ENCODE assay signal across 8 mouse cellular contexts in the genomic region with DNA sequence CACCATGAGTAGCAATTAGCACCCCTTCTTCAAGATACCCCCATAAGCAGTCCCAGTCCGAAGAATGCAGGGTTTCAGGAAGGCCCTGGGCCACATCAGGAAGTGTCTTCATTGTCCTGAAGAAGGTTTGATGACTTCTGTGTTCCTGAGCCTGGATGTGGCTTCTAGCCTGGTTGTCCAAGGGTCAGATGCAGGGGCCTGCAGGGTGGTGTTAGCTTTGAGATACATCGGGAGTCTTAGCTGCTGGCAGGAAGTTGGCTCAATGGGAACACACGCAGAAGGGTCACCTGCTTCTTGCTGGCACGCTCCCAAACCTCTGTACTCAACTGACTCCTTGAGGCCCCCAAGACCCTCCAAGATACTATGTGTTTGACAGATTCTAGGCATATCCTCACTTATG. TPM values are rescaled to one million over a fixed set of nuclear protein-coding genes. Genes with fewer than 3 reads are reported as not detected.
DNase-seq lines count a peak whose midpoint lies in the region; ATAC-seq lines count a peak whose summit lies in the region.

No protein-coding gene starts in this region.

- H3K9ac ChIP-seq in kidney, embryonic 16.5 days (replicated peaks; ENCODE audit: low read length), result peak overlapping the region; percentile 45
- peak overlapping the region; percentile 37; the same call in 1 of the 2 replicates for H3K9ac ChIP-seq in embryonic facial prominence, embryonic 12.5 days
- no peak overlapping the region for H3K9ac ChIP-seq in hindbrain, embryonic 15.5 days
- H3K9ac ChIP-seq in midbrain, embryonic 16.5 days (ENCODE audit: low read depth, low read length), result no peak overlapping the region

- no peaks in the 10 kb centered on the region for H3K36me3 ChIP-seq in kidney, embryonic 16.5 days (ENCODE audit: insufficient read depth, low read length)
- H3K36me3 ChIP-seq in embryonic facial prominence, embryonic 12.5 days, result no peaks in the 10 kb centered on the region
- no peaks in the 10 kb centered on the region for H3K36me3 ChIP-seq in hindbrain, embryonic 15.5 days
- no peaks in the 10 kb centered on the region for H3K36me3 ChIP-seq in midbrain, embryonic 16.5 days (ENCODE audit: control insufficient read depth, insufficient read depth, low read length)

- H3K9me3 ChIP-seq in kidney, embryonic 16.5 days (ENCODE audit: low read length), result no peaks in the 10 kb centered on the region; the same call in 1 of the 2 replicates
- H3K9me3 ChIP-seq in embryonic facial prominence, embryonic 12.5 days, result no peaks in the 10 kb centered on the region
- H3K9me3 ChIP-seq in hindbrain, embryonic 15.5 days, result no peaks in the 10 kb centered on the region
- H3K9me3 ChIP-seq in midbrain, embryonic 16.5 days (replicated peaks; ENCODE audit: control insufficient read depth, low read length, poor library complexity, severe bottlenecking), result no peaks in the 10 kb centered on the region

- peaks cover 42% of the 10 kb centered on the region for H3K4me1 ChIP-seq in kidney, embryonic 16.5 days (ENCODE audit: insufficient read depth, low read length)
- peaks cover 50% of the 10 kb centered on the region for H3K4me1 ChIP-seq in embryonic facial prominence, embryonic 12.5 days
- peaks cover 21% of the 10 kb centered on the region for H3K4me1 ChIP-seq in hindbrain, embryonic 15.5 days (replicated peaks)
- H3K4me1 ChIP-seq in midbrain, embryonic 16.5 days (ENCODE audit: control insufficient read depth, insufficient read depth, low read length), result peaks cover 13% of the 10 kb centered on the region

- no peaks in the 10 kb centered on the region for H3K27me3 ChIP-seq in kidney, embryonic 16.5 days (ENCODE audit: insufficient read depth, low read length)
- no peaks in the 10 kb centered on the region for H3K27me3 ChIP-seq in embryonic facial prominence, embryonic 12.5 days
- no peaks in the 10 kb centered on the region for H3K27me3 ChIP-seq in hindbrain, embryonic 15.5 days
- no peaks in the 10 kb centered on the region for H3K27me3 ChIP-seq in midbrain, embryonic 16.5 days (ENCODE audit: control insufficient read depth, insufficient read depth, low read depth, low read length)

- ATAC-seq in kidney, embryonic 16.5 days (ENCODE audit: low FRiP score, low TSS enrichment), result no peak
- no peak for ATAC-seq in embryonic facial prominence, embryonic 12.5 days (ENCODE audit: insufficient number of reproducible peaks, insufficient read depth, low FRiP score, low TSS enrichment)
- ATAC-seq in hindbrain, embryonic 15.5 days (ENCODE audit: low FRiP score, low read depth), result no peak
- ATAC-seq in midbrain, embryonic 16.5 days, result no peak

- no peak overlapping the region for H3K4me2 ChIP-seq in kidney, embryonic 16.5 days (replicated peaks; ENCODE audit: low read depth, low read length)
- H3K4me2 ChIP-seq in embryonic facial prominence, embryonic 12.5 days (replicated peaks), result no peak overlapping the region
- H3K4me2 ChIP-seq in hindbrain, embryonic 15.5 days, result no peak overlapping the region
- no peak overlapping the region for H3K4me2 ChIP-seq in midbrain, embryonic 16.5 days (ENCODE audit: low read length)

- H3K4me3 ChIP-seq in kidney, embryonic 16.5 days (ENCODE audit: low read length), result no peak overlapping the region
- no peak overlapping the region for H3K4me3 ChIP-seq in embryonic facial prominence, embryonic 12.5 days
- H3K4me3 ChIP-seq in hindbrain, embryonic 15.5 days, result no peak overlapping the region
- no peak overlapping the region for H3K4me3 ChIP-seq in midbrain, embryonic 16.5 days (ENCODE audit: low read depth, low read length)

- no peak for DNase-seq in kidney, postnatal 14 days
- DNase-seq in cerebellum, postnatal 36 days, result no peak
- DNase-seq in left cerebral cortex, postnatal 36 days (ENCODE audit: low spot score in 2 of 2), result no peak
- no peak for DNase-seq in layer of hippocampus, postnatal 14 days (ENCODE audit: low spot score in 2 of 2)

- H3K27ac ChIP-seq in kidney, embryonic 16.5 days (ENCODE audit: low read length), result peak overlapping the region; percentile 88
- peak overlapping the region; percentile 96 for H3K27ac ChIP-seq in embryonic facial prominence, embryonic 12.5 days
- peak overlapping the region; percentile 70 for H3K27ac ChIP-seq in hindbrain, embryonic 15.5 days (replicated peaks)
- peak overlapping the region; percentile 74 for H3K27ac ChIP-seq in midbrain, embryonic 16.5 days (ENCODE audit: low read length)

- intact Hi-C loops in left cerebral cortex, postnatal 36 days (cut with DNase I), result no loop called here

- WGBS in kidney, embryonic 16.5 days, result 56% methylated on average over 4 of the region's 4 CpGs
- WGBS in embryonic facial prominence, embryonic 12.5 days, result 61% methylated on average over 4 of the region's 4 CpGs
- 69% methylated on average over 4 of the region's 4 CpGs for WGBS in hindbrain, embryonic 15.5 days
- WGBS in midbrain, embryonic 16.5 days, result 62% methylated on average over 4 of the region's 4 CpGs

RNA-seq across cellular contexts. Expression of gene Ccnd3, which starts 17.7 kb away (rescaled TPM):
- 295 and 301 TPM in 2 replicates for polyA plus RNA-seq in kidney, embryonic 16.5 days (2015; fragmentation: Nextera tagmentation; extraction: Ambion mirVana)
- 355 and 362 TPM in 2 replicates for polyA plus RNA-seq in embryonic facial prominence, embryonic 12.5 days (2016; fragmentation: Nextera tagmentation; extraction: Ambion mirVana)
- 88.8 and 91.0 TPM in 2 replicates for polyA plus RNA-seq in hindbrain, embryonic 15.5 days (2015; fragmentation: Nextera tagmentation; extraction: Ambion mirVana)
- 58.4 and 61.4 TPM in 2 replicates for polyA plus RNA-seq in midbrain, embryonic 16.5 days (2015; fragmentation: Nextera tagmentation; extraction: Ambion mirVana)
- 10 to 100 TPM; 30.1 to 34.9 TPM for total RNA-seq in left cerebral cortex, postnatal 36 days (2021)
- 10 to 100 TPM; 39.6 to 46.3 TPM for total RNA-seq in layer of hippocampus, postnatal 14 days (2021)

RNA-seq across cellular contexts. Expression of gene Taf8, which starts 20.4 kb away (rescaled TPM):
- 35.1 and 35.8 TPM in 2 replicates for polyA plus RNA-seq in kidney, embryonic 16.5 days (2015; fragmentation: Nextera tagmentation; extraction: Ambion mirVana)
- 34.2 and 35.8 TPM in 2 replicates for polyA plus RNA-seq in embryonic facial prominence, embryonic 12.5 days (2016; fragmentation: Nextera tagmentation; extraction: Ambion mirVana)
- 21.0 and 22.5 TPM in 2 replicates for polyA plus RNA-seq in hindbrain, embryonic 15.5 days (2015; fragmentation: Nextera tagmentation; extraction: Ambion mirVana)
- 19.8 and 20.8 TPM in 2 replicates for polyA plus RNA-seq in midbrain, embryonic 16.5 days (2015; fragmentation: Nextera tagmentation; extraction: Ambion mirVana)
- total RNA-seq in left cerebral cortex, postnatal 36 days (2021), result 10 to 100 TPM; 16.9 to 20.6 TPM
- 10 to 100 TPM; 14.8 to 16.4 TPM for total RNA-seq in layer of hippocampus, postnatal 14 days (2021)

Comparison
In these comparisons a context has a peak if more than half of its experiments do, and no peak if none do; other contexts are left out.
1. H3K9ac ChIP-seq: peak in kidney, embryonic 16.5 days (single experiment) and embryonic facial prominence, embryonic 12.5 days (single experiment); none in hindbrain, embryonic 15.5 days (single experiment) and midbrain, embryonic 16.5 days (single experiment).
2. Peak in every context shown above with its lines, with median percentiles within 50 percentile points of each other: H3K27ac ChIP-seq.